Mouse (Mus musculus) embryo, embryonic 10.5 days (tissue): ENCODE measurements around the gene Abhd10.

Source experiments
- DNase-seq: peaks from one replicate; pipeline ENCODE4 v3.0.0-alpha.2; 2015; ENCODE audit warnings: low spot score

Abhd10 gene

GRCm38 (mm10) chr16:45724742-45725102 lies 18.0 kb downstream of the Abhd10 start:
- peak; percentile 86 for DNase-seq

GRCm38 (mm10) chr16:45724061-45724741 lies 18.6 kb downstream of the Abhd10 start, which contains the start of gene Tagln3:
Tagln3 (minus strand) TSS chr16:45724608.
- peak; percentile 84 for DNase-seq

- DNase-seq = peak; percentile 57
These were observed 19.4 kb downstream of the Abhd10 start for GRCm38 (mm10) chr16:45723172-45723901.

- no peak for DNase-seq
These were observed 20.2 kb downstream of the Abhd10 start for GRCm38 (mm10) chr16:45722460-45722951.

GRCm38 (mm10) chr16:45720022-45720630 lies 22.6 kb downstream of the Abhd10 start:
- no peak for DNase-seq

- no peak for DNase-seq
These were observed 24.5 kb downstream of the Abhd10 start for GRCm38 (mm10) chr16:45718296-45718695.

- DNase-seq = no peak
These were observed 28.1 kb downstream of the Abhd10 start for GRCm38 (mm10) chr16:45714489-45715150.

- no peak for DNase-seq
These were observed 28.9 kb downstream of the Abhd10 start for GRCm38 (mm10) chr16:45713878-45714277.

DNA sequence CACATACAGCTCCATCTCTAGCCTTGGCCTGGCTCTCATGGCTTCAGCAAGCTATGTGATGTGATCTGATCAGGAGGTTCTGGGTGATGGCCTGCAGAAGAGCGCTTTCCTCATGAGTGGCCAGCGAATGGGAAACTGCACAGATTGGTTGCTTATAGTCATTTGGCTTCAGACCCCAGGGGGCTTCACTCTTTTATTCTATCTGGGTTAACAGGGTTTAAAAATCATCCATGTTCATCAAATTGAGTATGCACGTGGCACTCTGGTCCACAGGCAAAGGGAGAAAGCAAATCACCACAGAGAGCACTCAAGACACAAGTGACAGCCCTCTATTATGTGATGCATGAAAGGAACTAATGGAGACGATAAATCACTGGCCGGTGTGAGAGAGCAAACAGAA lies 29.5 kb downstream of the Abhd10 start:
- DNase-seq = no peak

DNA sequence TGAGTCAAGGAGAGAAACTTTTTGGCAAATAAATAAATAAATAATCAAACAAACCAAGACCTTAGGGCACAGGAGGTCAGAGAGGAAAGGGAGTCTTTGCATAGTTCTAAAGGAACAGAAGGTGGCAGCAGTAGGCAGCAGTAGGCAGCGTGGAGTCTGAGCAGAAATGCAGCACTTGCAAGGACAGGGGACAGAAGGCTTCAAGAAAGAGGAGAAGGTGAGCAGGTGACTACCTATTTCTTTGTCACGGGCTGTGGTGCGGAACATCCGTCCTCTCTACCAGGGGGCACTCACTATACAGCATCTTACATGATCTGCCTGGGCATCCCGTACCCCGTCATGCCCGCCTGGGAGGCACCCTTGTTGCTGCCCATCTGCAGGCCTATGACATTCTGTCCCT lies 31.5 kb downstream of the Abhd10 start:
- DNase-seq = peak; percentile 27

GRCm38 (mm10) chr16:45699301-45699700 lies 43.5 kb downstream of the Abhd10 start:
- no peak for DNase-seq

- no peak for DNase-seq
These were observed 44.8 kb downstream of the Abhd10 start for GRCm38 (mm10) chr16:45697996-45698395.

DNA sequence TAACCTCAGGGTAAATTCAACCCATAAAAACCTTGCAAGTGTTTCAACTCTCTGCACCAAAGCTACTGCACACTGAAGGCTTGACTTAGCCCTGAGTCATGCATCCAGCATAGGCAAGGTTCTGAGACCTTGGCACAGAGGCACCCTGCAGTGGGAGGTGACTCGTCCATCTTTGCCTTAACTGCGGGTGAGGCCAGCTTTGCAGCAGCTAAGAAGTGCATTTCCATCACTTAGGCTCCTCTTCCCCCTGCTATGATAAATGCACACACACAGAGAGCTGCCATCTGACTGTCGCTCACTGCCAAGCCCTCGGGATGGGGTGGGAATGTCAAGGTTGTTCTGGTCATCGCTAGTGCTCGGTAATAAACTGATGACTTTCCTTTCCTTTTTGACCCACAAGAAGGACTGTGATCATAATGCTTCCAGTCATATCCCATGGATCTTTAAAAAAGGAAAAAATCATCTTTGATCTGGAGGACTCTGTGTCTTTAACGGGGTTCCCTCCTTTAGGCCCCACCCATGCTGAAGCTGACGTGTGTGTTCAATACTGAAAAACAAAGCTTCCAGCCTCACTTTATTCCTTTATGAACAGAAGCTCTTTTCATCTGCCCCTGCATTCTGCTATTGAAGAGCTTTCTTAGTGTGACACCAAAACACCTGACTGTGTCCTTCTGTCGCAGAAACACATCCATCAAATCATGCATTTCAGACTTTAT lies 47.2 kb downstream of the Abhd10 start:
- no peak for DNase-seq

GRCm38 (mm10) chr16:45693558-45693957 lies 49.2 kb downstream of the Abhd10 start, which contains the start of gene Tmprss7:
Tmprss7 (minus strand) TSS chr16:45693658.
- DNase-seq = no peak

- DNase-seq = no peak
These were observed 49.9 kb downstream of the Abhd10 start for GRCm38 (mm10) chr16:45692851-45693250.

DNA sequence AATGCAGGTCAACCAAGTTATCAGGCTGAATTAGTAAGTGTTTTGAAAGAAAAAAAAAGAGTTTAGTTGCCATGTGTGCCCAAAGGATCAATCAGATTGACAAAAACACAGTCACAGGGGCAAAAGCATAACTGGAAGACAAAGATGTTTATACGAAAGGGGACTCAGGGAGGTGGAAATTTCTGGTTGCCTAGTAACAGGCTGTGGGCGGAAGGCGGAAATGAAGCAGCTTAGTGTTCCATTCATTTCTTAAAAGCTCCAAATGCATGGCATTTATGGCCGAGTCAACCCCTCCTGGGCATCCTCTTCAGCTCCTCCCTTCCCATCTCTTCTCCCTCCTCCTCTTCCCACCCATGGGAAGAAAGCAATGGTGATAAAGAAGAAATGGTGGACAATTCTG lies 52.6 kb downstream of the Abhd10 start:
- peak; percentile 64 for DNase-seq

DNA sequence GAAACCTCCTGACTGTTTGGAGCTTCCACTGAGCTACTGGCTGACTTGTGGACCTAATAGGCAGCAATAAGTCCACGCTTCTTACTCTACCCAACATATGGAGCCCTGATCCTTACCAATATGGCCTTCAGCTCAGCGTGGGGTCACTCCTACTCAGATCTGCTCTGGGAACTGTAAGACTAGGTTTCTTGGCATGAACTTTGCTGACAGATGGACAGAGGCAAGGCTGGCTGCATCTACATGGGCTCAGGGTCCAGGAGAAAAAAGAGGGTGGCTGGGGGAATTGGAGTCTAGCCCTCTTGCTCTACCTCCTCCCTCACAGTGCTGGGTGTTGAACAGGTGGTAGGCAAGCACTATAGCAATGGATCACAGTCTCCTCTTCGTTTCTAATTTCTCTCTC lies 55.9 kb downstream of the Abhd10 start:
- DNase-seq = no peak

- DNase-seq = no peak
These were observed 57.5 kb downstream of the Abhd10 start for GRCm38 (mm10) chr16:45685295-45685694.

- peak; percentile 83 for DNase-seq
These were observed 57.9 kb downstream of the Abhd10 start for GRCm38 (mm10) chr16:45684815-45685214.
